Mouse (Mus musculus): ENCODE data around the gene Adamtsl2. TPM values are rescaled to one million over a fixed set of nuclear protein-coding genes. Genes with fewer than 3 reads are reported as not detected.

Adamtsl2 gene
- total RNA-seq, 1 experiment = 0.36 TPM

GRCm38 (mm10) chr2:27044641-27045040 is 34.5 kb upstream of the Adamtsl2 start:
- no peak overlapping the region for H3K9ac ChIP-seq (ENCODE audit: insufficient read depth, low read depth, low read length, poor library complexity, severe bottlenecking)
- no peak for TF ChIP-seq HCFC1 (IDR thresholded peaks at IDR 0.05; ENCODE audit: borderline replicate concordance, insufficient read depth, low read length)
- TF ChIP-seq ZNF384 (IDR thresholded peaks at IDR 0.05; ENCODE audit: low read depth, low read length) = no peak
- no peak for TF ChIP-seq MAFK (IDR thresholded peaks at IDR 0.05; ENCODE audit: insufficient read depth, low read depth, low read length)
- TF ChIP-seq CHD2 (IDR thresholded peaks at IDR 0.05; ENCODE audit: low read depth, low read length) = no peak
- TF ChIP-seq ZC3H11A (IDR thresholded peaks at IDR 0.05; ENCODE audit: borderline replicate concordance, low read depth, low read length) = no peak
- no peaks in the 10 kb centered on the region for H3K36me3 ChIP-seq (ENCODE audit: control insufficient read depth, insufficient read depth, low read length, poor library complexity, severe bottlenecking)
- no peak overlapping the region for H3K4me3 ChIP-seq (ENCODE audit: insufficient read depth in 1 of 2, low read depth in 1 of 2, low read length in 2 of 2, poor library complexity in 1 of 2, severe bottlenecking in 1 of 2)
- no peaks in the 10 kb centered on the region for H3K4me1 ChIP-seq (ENCODE audit: control insufficient read depth in 2 of 2, insufficient read depth in 2 of 2, low read length in 2 of 2, poor library complexity in 1 of 2)
- in situ Hi-C loops (cut with MboI; ENCODE audit: low sequenced_read_pairs in 2 of 2, unreplicated experiment in 2 of 2) = loop anchor here (10.0 kb wide), 1 partner anchor 190 kb away; no protein-coding TSS in a partner anchor
- H3K9me3 ChIP-seq (ENCODE audit: control insufficient read depth, insufficient read depth, low read depth, low read length) = no peaks in the 10 kb centered on the region
- H3K27ac ChIP-seq (ENCODE audit: insufficient read depth, low read depth, low read length, poor library complexity, severe bottlenecking) = no peak overlapping the region
- no peak for DNase-seq (ENCODE audit: low read depth, low spot score)

- in situ Hi-C loops (cut with MboI; ENCODE audit: low sequenced_read_pairs in 2 of 2, unreplicated experiment in 2 of 2) = loop anchor here (10.0 kb wide), 1 partner anchor 189 kb away; no protein-coding TSS in a partner anchor
- H3K9ac ChIP-seq (ENCODE audit: insufficient read depth, low read depth, low read length, poor library complexity, severe bottlenecking) = no peak overlapping the region
- DNase-seq (ENCODE audit: low read depth, low spot score) = no peak
- H3K27ac ChIP-seq (ENCODE audit: insufficient read depth, low read depth, low read length, poor library complexity, severe bottlenecking) = no peak overlapping the region
- H3K9me3 ChIP-seq (ENCODE audit: control insufficient read depth, insufficient read depth, low read depth, low read length) = no peaks in the 10 kb centered on the region
- H3K4me3 ChIP-seq (ENCODE audit: insufficient read depth in 1 of 2, low read depth in 1 of 2, low read length in 2 of 2, poor library complexity in 1 of 2, severe bottlenecking in 1 of 2) = no peak overlapping the region
- H3K4me1 ChIP-seq (ENCODE audit: control insufficient read depth in 2 of 2, insufficient read depth in 2 of 2, low read length in 2 of 2, poor library complexity in 1 of 2) = no peaks in the 10 kb centered on the region
- TF ChIP-seq MAFK (IDR thresholded peaks at IDR 0.05; ENCODE audit: insufficient read depth, low read depth, low read length) = no peak
- TF ChIP-seq ZC3H11A (IDR thresholded peaks at IDR 0.05; ENCODE audit: borderline replicate concordance, low read depth, low read length) = no peak
- TF ChIP-seq CHD2 (IDR thresholded peaks at IDR 0.05; ENCODE audit: low read depth, low read length) = no peak
- no peak for TF ChIP-seq ZNF384 (IDR thresholded peaks at IDR 0.05; ENCODE audit: low read depth, low read length)
- no peak for TF ChIP-seq HCFC1 (IDR thresholded peaks at IDR 0.05; ENCODE audit: borderline replicate concordance, insufficient read depth, low read length)
- H3K36me3 ChIP-seq (ENCODE audit: control insufficient read depth, insufficient read depth, low read length, poor library complexity, severe bottlenecking) = no peaks in the 10 kb centered on the region
Measured at GRCm38 (mm10) chr2:27045979-27046770, 33.0 kb upstream of the Adamtsl2 start.

GRCm38 (mm10) chr2:27049408-27049807 is 29.8 kb upstream of the Adamtsl2 start:
- Histone ChIP-seq H3K4me1 (ENCODE audit: control insufficient read depth in 2 of 2, insufficient read depth in 2 of 2, low read length in 2 of 2, poor library complexity in 1 of 2) (no peaks in the 10 kb centered on the region), H3K27ac (ENCODE audit: insufficient read depth, low read depth, low read length, poor library complexity, severe bottlenecking) (no peak overlapping the region), H3K4me3 (ENCODE audit: insufficient read depth in 1 of 2, low read depth in 1 of 2, low read length in 2 of 2, poor library complexity in 1 of 2, severe bottlenecking in 1 of 2) (no peak overlapping the region), H3K36me3 (ENCODE audit: control insufficient read depth, insufficient read depth, low read length, poor library complexity, severe bottlenecking) (no peaks in the 10 kb centered on the region), H3K9ac (ENCODE audit: insufficient read depth, low read depth, low read length, poor library complexity, severe bottlenecking) (no peak overlapping the region), H3K9me3 (ENCODE audit: control insufficient read depth, insufficient read depth, low read depth, low read length) (no peaks in the 10 kb centered on the region)
- TF ChIP-seq CHD2 (IDR thresholded peaks at IDR 0.05; ENCODE audit: low read depth, low read length) (no peak), HCFC1 (IDR thresholded peaks at IDR 0.05; ENCODE audit: borderline replicate concordance, insufficient read depth, low read length) (no peak), ZNF384 (IDR thresholded peaks at IDR 0.05; ENCODE audit: low read depth, low read length) (no peak), ZC3H11A (IDR thresholded peaks at IDR 0.05; ENCODE audit: borderline replicate concordance, low read depth, low read length) (no peak), MAFK (IDR thresholded peaks at IDR 0.05; ENCODE audit: insufficient read depth, low read depth, low read length) (no peak)
- in situ Hi-C loops (cut with MboI; ENCODE audit: low sequenced_read_pairs in 2 of 2, unreplicated experiment in 2 of 2) = loop anchor here (10.0 kb wide), 1 partner anchor 185 kb away; no protein-coding TSS in a partner anchor
- no peak for DNase-seq (ENCODE audit: low read depth, low spot score)

DNA sequence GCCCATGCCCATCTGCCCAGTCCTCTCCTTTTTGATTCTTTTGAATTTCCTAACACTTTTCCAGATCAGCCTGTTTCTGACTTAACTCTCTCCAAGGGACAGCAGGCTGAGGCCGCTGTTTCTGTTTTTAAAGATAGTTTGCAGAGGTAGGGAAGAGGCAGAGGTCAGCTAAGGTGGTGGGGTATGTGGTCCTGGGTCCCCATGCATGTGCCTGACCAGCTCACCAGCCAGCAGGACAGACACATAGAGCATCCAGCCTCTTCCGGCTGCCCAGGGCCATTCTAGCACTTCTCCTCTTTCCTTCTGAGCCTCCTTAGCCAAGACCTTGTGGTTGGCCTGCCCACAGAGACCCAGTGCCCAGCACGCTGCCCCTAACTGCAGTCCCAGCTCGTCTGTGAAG is 20.9 kb upstream of the Adamtsl2 start:
- Histone ChIP-seq H3K9me3 (ENCODE audit: control insufficient read depth, insufficient read depth, low read depth, low read length) (no peaks in the 10 kb centered on the region), H3K36me3 (ENCODE audit: control insufficient read depth, insufficient read depth, low read length, poor library complexity, severe bottlenecking) (no peaks in the 10 kb centered on the region), H3K4me1 (ENCODE audit: control insufficient read depth in 2 of 2, insufficient read depth in 2 of 2, low read length in 2 of 2, poor library complexity in 1 of 2) (no peaks in the 10 kb centered on the region), H3K27ac (ENCODE audit: insufficient read depth, low read depth, low read length, poor library complexity, severe bottlenecking) (no peak overlapping the region), H3K9ac (ENCODE audit: insufficient read depth, low read depth, low read length, poor library complexity, severe bottlenecking) (no peak overlapping the region), H3K4me3 (ENCODE audit: insufficient read depth in 1 of 2, low read depth in 1 of 2, low read length in 2 of 2, poor library complexity in 1 of 2, severe bottlenecking in 1 of 2) (no peak overlapping the region)
- no peak for DNase-seq (ENCODE audit: low read depth, low spot score)
- in situ Hi-C loops (cut with MboI; ENCODE audit: low sequenced_read_pairs in 2 of 2, unreplicated experiment in 2 of 2) = no loop called here
- TF ChIP-seq ZC3H11A (IDR thresholded peaks at IDR 0.05; ENCODE audit: borderline replicate concordance, low read depth, low read length) = no peak
- TF ChIP-seq MAFK (IDR thresholded peaks at IDR 0.05; ENCODE audit: insufficient read depth, low read depth, low read length) = no peak
- no peak for TF ChIP-seq ZNF384 (IDR thresholded peaks at IDR 0.05; ENCODE audit: low read depth, low read length)
- no peak for TF ChIP-seq CHD2 (IDR thresholded peaks at IDR 0.05; ENCODE audit: low read depth, low read length)
- no peak for TF ChIP-seq HCFC1 (IDR thresholded peaks at IDR 0.05; ENCODE audit: borderline replicate concordance, insufficient read depth, low read length)
